8 mouse cellular contexts compared by ENCODE assay signal in genomic region chr14:54259003-54259721, GRCm38 (mm10). TPM values are rescaled to one million over a fixed set of nuclear protein-coding genes. Genes with fewer than 3 reads are reported as not detected.
A peak's percentile ranks its signal among the peaks of the same experiment; 100 is the strongest.
DNase-seq lines count a peak whose midpoint lies in the region; ATAC-seq and TF ChIP-seq lines count a peak whose summit lies in the region.

No protein-coding gene starts in this region.

- peaks cover 15% of the 10 kb centered on the region; the same call in 1 of the 2 replicates for H3K36me3 ChIP-seq in embryonic facial prominence, embryonic 14.5 days (ENCODE audit: control insufficient read depth, insufficient read depth, low read length)
- no peaks in the 10 kb centered on the region; the same call in 1 of the 2 replicates for H3K36me3 ChIP-seq in heart, adult 2 months (ENCODE audit: control insufficient read depth, insufficient read depth, low read length)
- H3K36me3 ChIP-seq in kidney, adult 2 months (ENCODE audit: control insufficient read depth, insufficient read depth, low read length): no peaks in the 10 kb centered on the region
- peaks cover 2% of the 10 kb centered on the region; the same call in 1 of the 2 replicates for H3K36me3 ChIP-seq in limb, embryonic 11.5 days (ENCODE audit: control insufficient read depth, insufficient read depth, low read length)
- peaks cover 9% of the 10 kb centered on the region; the same call in 1 of the 2 replicates for H3K36me3 ChIP-seq in midbrain, embryonic 13.5 days
- peaks cover 11% of the 10 kb centered on the region for H3K36me3 ChIP-seq in small intestine, adult 2 months (ENCODE audit: control insufficient read depth, insufficient read depth, low read length)

- peaks cover 9% of the 10 kb centered on the region for H3K4me1 ChIP-seq in embryonic facial prominence, embryonic 14.5 days (ENCODE audit: control insufficient read depth, insufficient read depth, low read length)
- H3K4me1 ChIP-seq in heart, adult 2 months (ENCODE audit: control insufficient read depth, insufficient read depth, low read length): peaks cover 6% of the 10 kb centered on the region
- H3K4me1 ChIP-seq in kidney, adult 2 months (ENCODE audit: control insufficient read depth, insufficient read depth, low read length): peaks cover 13% of the 10 kb centered on the region
- peaks cover 7% of the 10 kb centered on the region for H3K4me1 ChIP-seq in limb, embryonic 11.5 days (ENCODE audit: control insufficient read depth, insufficient read depth, low read length)
- H3K4me1 ChIP-seq in midbrain, embryonic 13.5 days (replicated peaks): peaks cover 26% of the 10 kb centered on the region
- H3K4me1 ChIP-seq in small intestine, adult 2 months (ENCODE audit: control insufficient read depth, insufficient read depth, insufficient read length, low read length): peaks cover 23% of the 10 kb centered on the region; the same call in 1 of the 2 replicates

- H3K4me2 ChIP-seq in embryonic facial prominence, embryonic 14.5 days (ENCODE audit: low read depth, low read length): peak overlapping the region; percentile 71
- peak overlapping the region; percentile 83 for H3K4me2 ChIP-seq in limb, embryonic 11.5 days (ENCODE audit: low read depth, severe bottlenecking)
- H3K4me2 ChIP-seq in midbrain, embryonic 13.5 days (replicated peaks): peak overlapping the region; percentile 88

- WGBS in embryonic facial prominence, embryonic 14.5 days: under 1% methylated on average over 33 of the region's 35 CpGs
- WGBS in heart, adult 2 months: under 1% methylated on average over 35 of the region's 35 CpGs
- 1% methylated on average over 35 of the region's 35 CpGs for WGBS in kidney, adult 2 months
- WGBS in limb, embryonic 11.5 days: under 1% methylated on average over 35 of the region's 35 CpGs
- under 1% methylated on average over 35 of the region's 35 CpGs for WGBS in midbrain, embryonic 13.5 days
- under 1% methylated on average over 35 of the region's 35 CpGs for WGBS in small intestine, adult 2 months

- no peaks in the 10 kb centered on the region for H3K9me3 ChIP-seq in embryonic facial prominence, embryonic 14.5 days (ENCODE audit: control insufficient read depth, low read length)
- H3K9me3 ChIP-seq in limb, embryonic 11.5 days (ENCODE audit: control insufficient read depth, low read length): no peaks in the 10 kb centered on the region
- H3K9me3 ChIP-seq in midbrain, embryonic 13.5 days: no peaks in the 10 kb centered on the region

- no peaks in the 10 kb centered on the region; the same call in none of the 2 replicates for H3K79me2 ChIP-seq in heart, adult 2 months (replicated peaks; ENCODE audit: control insufficient read depth, insufficient read depth, low read length)

- DNase-seq in 416B (ENCODE audit: low read depth): peak; percentile 96
- peak; percentile 93 to 97 for DNase-seq in adrenal gland, postnatal 4 days (ENCODE audit: low spot score in 2 of 2)
- DNase-seq in embryonic facial prominence, embryonic 14.5 days (ENCODE audit: low spot score): peak; percentile 95
- DNase-seq in heart, adult 2 months: peak; percentile 95 to 97
- DNase-seq in kidney, adult 2 months: peak; percentile 98
- peak; percentile 98 for DNase-seq in limb, embryonic 11.5 days (ENCODE audit: low spot score)

- peak; percentile 93 for TF ChIP-seq POLR2A in heart, adult 2 months (IDR thresholded peaks at IDR 0.05; ENCODE audit: insufficient read depth, low read depth, low read length)
- no peak for TF ChIP-seq POLR2A in kidney, adult 2 months (IDR thresholded peaks at IDR 0.05; ENCODE audit: low read depth, low read length)
- TF ChIP-seq POLR2A in small intestine, adult 2 months (IDR thresholded peaks at IDR 0.05; ENCODE audit: low read depth, low read length): peak; percentile 74; the same call in 1 of the 2 replicates

- peak; percentile 95 for ATAC-seq in embryonic facial prominence, embryonic 14.5 days (ENCODE audit: low read depth)
- peak; percentile 92 for ATAC-seq in limb, embryonic 11.5 days (ENCODE audit: insufficient number of reproducible peaks, low FRiP score, low TSS enrichment, low read depth)
- ATAC-seq in midbrain, embryonic 13.5 days: peak; percentile 91

- no peaks in the 10 kb centered on the region for H3K27me3 ChIP-seq in embryonic facial prominence, embryonic 14.5 days (replicated peaks; ENCODE audit: control insufficient read depth, insufficient read depth, low read length)
- no peaks in the 10 kb centered on the region for H3K27me3 ChIP-seq in heart, adult 2 months (ENCODE audit: control insufficient read depth, insufficient read depth, low read length)
- no peaks in the 10 kb centered on the region for H3K27me3 ChIP-seq in kidney, adult 2 months (replicated peaks; ENCODE audit: control insufficient read depth, insufficient read depth, low read length)
- no peaks in the 10 kb centered on the region for H3K27me3 ChIP-seq in limb, embryonic 11.5 days (ENCODE audit: control insufficient read depth, insufficient read depth, low read length)
- 0 out of 2 replicates have a peak, but pooled peaks cover 6% of the 10 kb centered on the region for H3K27me3 ChIP-seq in midbrain, embryonic 13.5 days
- no peaks in the 10 kb centered on the region for H3K27me3 ChIP-seq in small intestine, adult 2 months (ENCODE audit: control insufficient read depth, insufficient read depth, low read length)

- TF ChIP-seq EP300 in heart, adult 2 months (IDR thresholded peaks at IDR 0.05; ENCODE audit: insufficient read depth, low read depth, low read length): no peak; the same call in 1 of the 2 replicates

- peak overlapping the region; percentile 56 for H3K27ac ChIP-seq in embryonic facial prominence, embryonic 14.5 days (replicated peaks; ENCODE audit: low read depth, low read length)
- peak overlapping the region; percentile 94 for H3K27ac ChIP-seq in heart, adult 2 months
- H3K27ac ChIP-seq in kidney, adult 2 months (ENCODE audit: insufficient read depth, low read depth, low read length): peak overlapping the region; percentile 53; the same call in 1 of the 2 replicates
- peak overlapping the region; percentile 64 for H3K27ac ChIP-seq in limb, embryonic 11.5 days (replicated peaks; ENCODE audit: low read depth, low read length)
- peak overlapping the region; percentile 54; the same call in 1 of the 2 replicates for H3K27ac ChIP-seq in midbrain, embryonic 13.5 days
- peak overlapping the region; percentile 72 for H3K27ac ChIP-seq in small intestine, adult 2 months (ENCODE audit: insufficient read depth, low read depth, low read length)

- H3K4me3 ChIP-seq in embryonic facial prominence, embryonic 14.5 days (ENCODE audit: low read depth, low read length): peak overlapping the region; percentile 64
- H3K4me3 ChIP-seq in heart, adult 2 months: peak overlapping the region; percentile 90
- H3K4me3 ChIP-seq in kidney, adult 2 months (ENCODE audit: insufficient read depth, low read depth, low read length): peak overlapping the region; percentile 75
- peak overlapping the region; percentile 62 for H3K4me3 ChIP-seq in limb, embryonic 11.5 days (ENCODE audit: low read depth, low read length)
- H3K4me3 ChIP-seq in midbrain, embryonic 13.5 days (replicated peaks): peak overlapping the region; percentile 58
- peak overlapping the region; percentile 91 for H3K4me3 ChIP-seq in small intestine, adult 2 months (ENCODE audit: low read depth, low read length)

- TF ChIP-seq CTCF in heart, adult 2 months (IDR thresholded peaks at IDR 0.05): no peak
- TF ChIP-seq CTCF in kidney, adult 2 months (conservative IDR thresholded peaks at IDR 0.05; ENCODE audit: insufficient read depth, insufficient read length, low read depth, low read length): no peak
- no peak for TF ChIP-seq CTCF in small intestine, adult 2 months (IDR thresholded peaks at IDR 0.05; ENCODE audit: extremely low read depth, insufficient read length, insufficient replicate concordance, low read depth, low read length)

- peak overlapping the region; percentile 71 for H3K9ac ChIP-seq in embryonic facial prominence, embryonic 14.5 days (ENCODE audit: low read depth, low read length)
- H3K9ac ChIP-seq in heart, adult 2 months (ENCODE audit: low read depth, low read length): peak overlapping the region; percentile 82
- peak overlapping the region; percentile 58; the same call in 1 of the 2 replicates for H3K9ac ChIP-seq in limb, embryonic 11.5 days (ENCODE audit: low read length)
- H3K9ac ChIP-seq in midbrain, embryonic 13.5 days (replicated peaks): peak overlapping the region; percentile 74

- intact Hi-C loops in heart, adult 2 months (cut with DNase I): loop anchor here (2.0 to 10.0 kb wide), 3 partner anchors 168 to 426 kb away; partner anchors contain the start of genes 1700123O20Rik, Acin1, Mrpl52 and Prmt5

RNA-seq across cellular contexts. Expression of gene Abhd4, which starts 5.2 kb away (rescaled TPM):
- 100 to 1,000 TPM; 351 to 353 TPM for total RNA-seq in adrenal gland, postnatal 4 days (2021)
- polyA plus RNA-seq in embryonic facial prominence, embryonic 14.5 days (2014; fragmentation: Nextera tagmentation; extraction: Ambion mirVana): 59.0 and 63.5 TPM in 2 replicates
- 10 to 100 TPM; 39.2 to 41.8 TPM for total RNA-seq in heart, adult 2 months (2021)
- 50.2 and 56.8 TPM in 2 replicates for polyA plus RNA-seq in heart, adult 2 months (2012; rRNA removed)
- polyA plus RNA-seq in kidney, adult 2 months (2012; rRNA removed): 74.5 and 75.8 TPM in 2 replicates
- polyA plus RNA-seq in limb, embryonic 11.5 days (2014; fragmentation: Nextera tagmentation; extraction: Ambion mirVana): 38.9 and 40.9 TPM in 2 replicates
- 38.2 and 43.7 TPM in 2 replicates for polyA plus RNA-seq in midbrain, embryonic 13.5 days (2015; fragmentation: Nextera tagmentation; extraction: Ambion mirVana)
- 35.2 and 53.6 TPM in 2 replicates for polyA plus RNA-seq in small intestine, adult 2 months (2012; rRNA removed)

RNA-seq across cellular contexts. Expression of gene Dad1, which starts 5.3 kb away (rescaled TPM):
- 100 to 1,000 TPM; 195 to 211 TPM for total RNA-seq in adrenal gland, postnatal 4 days (2021)
- polyA plus RNA-seq in embryonic facial prominence, embryonic 14.5 days (2014; fragmentation: Nextera tagmentation; extraction: Ambion mirVana): 400 and 436 TPM in 2 replicates
- 100 to 1,000 TPM in 1 of 2 experiments, 10 to 100 TPM in 1; 99.0 to 115 TPM for total RNA-seq in heart, adult 2 months (2021)
- 393 and 411 TPM in 2 replicates for polyA plus RNA-seq in heart, adult 2 months (2012; rRNA removed)
- 773 and 775 TPM in 2 replicates for polyA plus RNA-seq in kidney, adult 2 months (2012; rRNA removed)
- 234 and 250 TPM in 2 replicates for polyA plus RNA-seq in limb, embryonic 11.5 days (2014; fragmentation: Nextera tagmentation; extraction: Ambion mirVana)
- 289 and 300 TPM in 2 replicates for polyA plus RNA-seq in midbrain, embryonic 13.5 days (2015; fragmentation: Nextera tagmentation; extraction: Ambion mirVana)
- 561 and 627 TPM in 2 replicates for polyA plus RNA-seq in small intestine, adult 2 months (2012; rRNA removed)

RNA-seq across cellular contexts. Expression of gene Olfr49, which starts 25.6 kb away (rescaled TPM):
- total RNA-seq in adrenal gland, postnatal 4 days (2021): not detected
- 0.04 TPM in 1 of 2 replicates, not detected in the other for polyA plus RNA-seq in embryonic facial prominence, embryonic 14.5 days (2014; fragmentation: Nextera tagmentation; extraction: Ambion mirVana)
- total RNA-seq in heart, adult 2 months (2021): not detected
- not detected in 2 replicates for polyA plus RNA-seq in heart, adult 2 months (2012; rRNA removed)
- polyA plus RNA-seq in kidney, adult 2 months (2012; rRNA removed): not detected in 2 replicates
- polyA plus RNA-seq in limb, embryonic 11.5 days (2014; fragmentation: Nextera tagmentation; extraction: Ambion mirVana): not detected in 2 replicates
- polyA plus RNA-seq in midbrain, embryonic 13.5 days (2015; fragmentation: Nextera tagmentation; extraction: Ambion mirVana): not detected in 2 replicates
- not detected in 2 replicates for polyA plus RNA-seq in small intestine, adult 2 months (2012; rRNA removed)

Comparison
In these comparisons a context has a peak if more than half of its experiments do, and no peak if none do; other contexts are left out.
1. Peak in every context shown above with its lines: DNase-seq, ATAC-seq, H3K4me3 ChIP-seq and H3K27ac ChIP-seq.